Mouse (Mus musculus): ENCODE measurements around the gene Fbxw8.
A peak's percentile ranks its signal among the peaks of the same experiment; 100 is the strongest.

Fbxw8 gene

GRCm38 (mm10) chr5:118069315-118069714 is 85.9 kb downstream of the Fbxw8 start:
- peak; percentile 89 for DNase-seq

DNA sequence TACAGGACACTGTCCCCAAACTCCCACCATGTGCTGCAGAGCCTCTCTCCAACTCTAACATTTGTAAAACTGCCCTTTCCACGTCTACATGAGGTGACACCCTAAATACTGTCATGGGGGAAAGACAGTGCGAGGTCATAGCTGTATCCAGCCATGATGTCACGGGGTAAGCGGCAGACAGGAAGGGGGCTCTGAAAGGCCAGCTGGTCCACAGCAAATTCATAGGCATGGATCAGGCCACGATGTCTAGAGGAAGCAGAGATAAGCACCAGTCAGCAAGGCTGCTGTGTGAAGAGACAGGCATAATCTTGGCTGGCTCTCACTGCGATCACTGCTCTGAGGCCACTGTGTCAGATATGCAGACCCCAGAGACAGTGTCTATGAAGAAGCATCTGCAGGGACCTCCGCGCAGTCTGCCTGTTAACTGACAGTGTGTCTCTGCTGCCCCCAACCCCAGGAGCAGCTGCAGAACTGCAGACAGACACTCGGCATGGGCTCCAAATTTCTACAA is 87.2 kb downstream of the Fbxw8 start:
- DNase-seq: no peak

GRCm38 (mm10) chr5:118067572-118067971 is 87.7 kb downstream of the Fbxw8 start:
- no peak for DNase-seq

DNA sequence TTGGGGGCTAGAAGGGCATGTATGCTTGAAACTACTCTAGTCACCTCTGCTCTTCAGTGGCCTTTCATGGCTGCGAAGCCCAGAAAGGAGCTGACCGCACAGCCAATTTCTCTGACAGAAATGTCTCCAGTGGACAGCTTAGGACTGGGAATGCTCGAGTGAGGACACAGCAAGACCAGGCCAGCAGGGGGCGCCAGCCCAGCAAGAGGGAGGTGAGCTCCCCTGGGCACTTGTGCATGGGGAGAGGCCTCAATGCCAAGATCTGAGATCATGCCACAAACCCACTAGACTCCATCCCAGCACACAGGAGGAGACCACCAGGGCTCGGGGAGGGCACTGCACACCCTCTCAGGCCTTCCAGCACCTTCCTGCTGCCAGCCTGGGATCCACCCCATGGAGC is 88.4 kb downstream of the Fbxw8 start:
- peak; percentile 85 for DNase-seq

DNA sequence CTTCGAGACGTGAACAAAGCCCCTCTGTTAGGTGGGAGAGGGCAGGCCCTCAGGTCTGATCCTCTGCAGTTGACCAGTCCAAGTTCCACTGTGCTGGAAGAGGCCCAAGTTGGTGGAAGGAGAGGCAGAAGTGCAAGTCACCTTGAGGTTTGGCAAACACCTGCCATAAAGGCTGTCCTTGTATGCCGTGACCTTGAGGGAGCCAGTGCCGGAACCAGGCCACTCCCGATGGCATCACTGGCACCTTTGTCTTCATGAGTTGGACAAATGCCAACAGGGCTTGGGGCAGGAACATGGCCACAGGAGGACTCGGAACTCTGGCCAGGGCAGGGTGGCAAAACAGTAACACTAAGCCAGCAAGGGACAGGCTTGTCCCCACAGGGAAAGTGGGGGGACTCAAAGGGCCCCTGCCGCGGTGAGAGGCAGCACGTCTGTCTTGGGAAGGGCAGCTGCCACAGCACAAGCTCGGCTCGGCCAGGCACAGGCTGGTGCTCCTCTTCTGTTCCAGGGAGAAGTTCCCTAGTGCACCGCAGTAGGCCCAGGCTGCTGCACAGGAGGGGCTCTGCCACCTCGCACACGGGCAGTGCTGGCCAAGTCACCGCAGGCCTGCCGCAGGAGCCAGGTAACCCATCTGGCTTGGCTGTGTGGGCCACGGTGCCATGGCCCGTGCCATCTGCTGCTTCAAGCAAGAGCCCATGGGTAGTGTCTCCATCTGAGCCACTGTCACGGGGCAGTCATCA is 89.6 kb downstream of the Fbxw8 start:
- DNase-seq: peak; percentile 87

- DNase-seq: no peak
Observed at GRCm38 (mm10) chr5:118064284-118064901, 90.9 kb downstream of the Fbxw8 start.

- no peak for DNase-seq
Observed at GRCm38 (mm10) chr5:118063181-118063621, 92.1 kb downstream of the Fbxw8 start.

DNA sequence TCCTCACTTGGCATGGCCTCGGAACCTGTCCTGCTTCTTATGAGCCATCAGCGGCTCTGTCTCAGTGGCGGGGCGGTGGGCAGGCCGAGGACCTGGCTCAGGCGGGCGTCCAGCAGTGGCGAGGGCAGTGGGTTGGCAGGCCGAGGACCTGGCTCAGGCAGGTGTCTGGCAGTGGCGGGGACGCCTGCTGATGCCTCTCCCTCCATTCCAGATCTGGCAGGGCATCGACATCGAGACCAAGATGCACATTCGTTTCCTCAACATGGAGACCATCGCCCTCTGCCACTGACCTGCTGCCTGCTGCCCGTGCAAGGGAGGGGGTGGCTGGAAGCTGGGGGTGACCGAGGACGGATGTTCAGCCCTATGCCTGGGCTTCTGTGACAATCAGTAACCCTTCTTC is 93.9 kb downstream of the Fbxw8 start:
- DNase-seq: peak; percentile 62

- no peak for DNase-seq
Observed at GRCm38 (mm10) chr5:118059646-118060045, 95.6 kb downstream of the Fbxw8 start.

DNA sequence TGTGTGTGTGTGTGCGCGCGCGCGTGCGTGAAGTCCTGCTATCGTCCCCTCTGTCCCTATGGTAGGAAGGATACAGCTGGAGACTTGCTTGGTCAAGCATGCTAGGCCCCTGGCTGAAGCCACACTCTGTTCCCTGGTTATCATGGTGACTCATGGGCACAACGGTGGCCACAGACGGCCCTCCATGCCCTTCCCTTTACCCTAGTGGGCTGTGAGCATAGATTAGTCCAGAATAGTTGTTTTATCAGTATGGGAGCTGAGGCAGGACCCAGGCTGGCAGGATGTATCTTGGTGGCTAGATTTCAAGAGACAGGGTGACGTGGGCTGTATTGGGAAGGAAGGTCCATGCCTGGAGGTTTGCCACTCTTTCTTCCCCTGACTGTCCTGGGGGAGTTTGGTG is 96.4 kb downstream of the Fbxw8 start:
- DNase-seq: no peak

GRCm38 (mm10) chr5:118057508-118058111 is 97.7 kb downstream of the Fbxw8 start:
- no peak for DNase-seq

- no peak for DNase-seq
Observed at GRCm38 (mm10) chr5:118053205-118053604, 102.1 kb downstream of the Fbxw8 start.

DNA sequence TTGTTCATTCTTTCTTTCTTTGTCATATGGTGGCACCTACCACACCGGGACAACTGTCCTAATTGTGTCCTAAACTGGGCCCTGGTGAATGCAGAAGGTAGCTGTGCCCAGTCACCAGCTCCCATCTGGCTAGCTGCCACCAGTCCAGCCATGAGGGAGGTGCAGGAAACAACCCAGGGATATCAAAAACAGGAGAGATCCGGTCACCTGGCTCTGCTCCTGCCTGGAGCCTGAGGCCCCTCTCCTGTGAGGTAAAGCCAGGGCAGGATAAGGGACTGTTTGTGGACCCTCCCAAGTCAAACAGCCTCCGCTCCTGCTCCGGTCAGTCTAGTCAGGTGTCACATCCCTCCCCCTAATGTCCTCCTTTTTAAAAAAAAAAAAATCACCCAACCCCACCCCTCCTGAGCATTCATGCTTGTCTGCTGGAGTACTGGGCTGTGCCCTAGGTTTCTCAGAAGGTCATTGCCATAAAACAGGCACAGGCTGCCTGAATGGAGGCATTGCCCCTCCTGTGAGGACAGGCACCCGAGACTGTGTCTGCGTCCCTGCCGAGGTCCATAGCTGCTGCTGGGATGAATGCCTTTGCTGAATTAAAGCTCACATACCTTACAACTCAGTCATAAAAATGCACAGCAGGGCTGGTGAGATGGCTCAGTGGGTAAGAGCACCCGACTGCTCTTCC is 103.1 kb downstream of the Fbxw8 start:
- peak; percentile 80 for DNase-seq

- DNase-seq: no peak
Observed at GRCm38 (mm10) chr5:118050743-118051142, 104.5 kb downstream of the Fbxw8 start.

DNA sequence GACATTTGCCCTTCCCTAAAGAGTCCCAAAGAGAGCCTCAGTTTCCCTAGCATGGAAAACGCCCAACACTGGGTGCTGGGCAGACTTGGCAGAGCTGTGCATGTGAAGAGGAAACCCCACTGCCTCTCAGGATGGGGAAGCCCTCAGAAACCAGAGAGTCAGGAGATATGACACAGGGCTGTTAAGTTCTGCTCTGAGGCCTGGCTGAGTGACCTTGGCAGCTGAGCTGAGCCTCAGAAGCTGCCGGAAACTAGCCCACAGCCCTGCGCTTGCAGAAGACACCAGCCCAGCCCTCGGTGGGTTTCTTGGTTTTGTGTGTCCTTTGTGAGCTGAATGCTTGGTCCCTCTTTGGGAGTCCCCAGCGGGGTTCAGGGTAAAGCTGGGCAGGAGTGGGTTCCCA is 106.3 kb downstream of the Fbxw8 start:
- no peak for DNase-seq

- DNase-seq: no peak
Observed at GRCm38 (mm10) chr5:118048412-118048811, 106.9 kb downstream of the Fbxw8 start.

DNA sequence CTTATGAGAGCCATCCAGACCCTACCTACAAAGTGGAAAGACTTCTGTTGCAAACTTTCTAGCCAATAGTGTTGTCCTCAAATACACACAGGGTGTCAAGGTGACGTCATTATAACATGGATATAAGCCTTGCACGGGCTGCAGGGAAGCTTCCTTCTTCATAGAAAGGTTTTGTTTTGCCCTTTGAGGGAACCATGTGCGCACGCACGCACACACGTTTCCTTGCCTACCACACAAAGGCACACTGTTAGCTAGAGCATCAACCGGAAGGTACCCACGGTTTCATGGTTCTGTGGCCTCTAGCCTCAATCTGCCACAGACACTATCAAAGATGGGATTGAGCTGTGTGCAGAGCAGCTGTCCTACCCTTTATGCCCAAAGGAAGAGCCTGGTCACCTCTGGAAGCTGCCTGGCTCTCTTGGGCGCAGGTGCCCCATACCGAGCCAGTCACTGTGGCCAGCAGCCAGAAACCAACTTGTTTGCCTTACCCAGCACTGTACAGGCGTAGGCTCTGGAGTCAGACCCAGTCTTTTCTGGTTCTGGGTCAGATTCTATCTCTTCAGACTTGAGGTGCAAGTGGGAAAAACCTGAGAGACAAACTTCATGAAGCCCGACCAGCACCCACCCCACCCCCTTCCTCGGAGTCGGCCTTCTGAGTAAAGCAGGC is 108.0 kb downstream of the Fbxw8 start:
- no peak for DNase-seq

DNA sequence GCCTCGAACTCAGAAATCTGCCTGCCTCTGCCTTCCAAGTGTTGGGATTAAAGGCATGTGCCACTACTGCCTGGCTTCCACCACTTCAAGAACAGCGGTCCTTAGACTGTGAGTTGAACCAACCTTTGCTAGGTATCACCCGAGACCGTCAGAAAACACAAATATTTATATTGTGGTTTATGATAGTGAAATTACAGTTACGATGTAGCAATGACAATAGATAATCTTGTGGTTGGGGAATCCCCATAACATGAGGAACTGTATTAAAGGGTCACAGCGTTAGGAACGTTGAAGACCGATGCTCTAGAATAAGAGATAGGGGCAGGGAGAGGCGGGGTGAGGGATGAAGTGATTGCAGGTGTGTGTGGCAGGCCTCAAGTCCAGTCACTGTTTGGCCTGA is 109.9 kb downstream of the Fbxw8 start:
- no peak for DNase-seq

GRCm38 (mm10) chr5:118044907-118045306 is 110.4 kb downstream of the Fbxw8 start:
- DNase-seq: peak; percentile 83

DNA sequence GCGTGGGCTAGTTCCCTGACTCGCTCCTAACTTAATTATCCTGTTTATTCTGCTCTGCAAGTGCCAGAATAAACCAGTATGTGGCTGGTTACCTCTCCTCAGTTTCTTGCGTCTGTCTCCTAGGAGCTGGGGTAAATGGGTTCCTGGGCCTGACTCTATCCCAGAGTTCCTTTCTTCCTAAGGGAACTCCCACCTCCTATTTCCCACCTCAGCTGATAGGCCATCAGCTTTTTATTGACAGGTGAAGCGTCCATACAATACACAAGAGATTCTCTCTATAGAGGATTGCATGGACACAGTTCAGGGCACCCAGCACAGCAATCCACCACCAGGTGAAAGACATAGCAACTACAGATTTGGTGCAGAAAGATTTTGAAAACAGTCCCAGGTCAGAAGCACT is 111.5 kb downstream of the Fbxw8 start:
- no peak for DNase-seq

DNA sequence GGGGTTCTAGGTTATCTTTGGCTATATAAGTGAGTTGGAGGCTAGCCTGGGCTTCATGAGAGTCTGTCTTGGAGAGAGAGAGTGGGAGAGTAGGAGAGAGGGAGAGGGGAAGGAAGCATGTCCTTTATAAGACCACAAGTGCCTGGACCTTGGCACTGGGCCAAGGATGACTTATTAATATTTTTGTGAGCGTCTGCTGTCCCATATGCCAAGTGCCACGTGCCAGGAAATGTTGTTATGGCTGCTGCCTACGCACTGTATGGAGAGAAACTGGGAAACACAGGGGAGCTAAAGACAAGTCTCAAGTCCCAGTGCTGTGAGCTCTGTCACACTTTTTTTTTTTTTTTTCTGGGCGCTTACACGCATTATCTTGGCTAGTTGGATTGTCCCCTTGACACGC is 112.7 kb downstream of the Fbxw8 start:
- peak; percentile 93 for DNase-seq

GRCm38 (mm10) chr5:118039241-118039668 is 116.0 kb downstream of the Fbxw8 start:
- peak; percentile 55 for DNase-seq

Data from cerebellum, adult 8-10 months (tissue).